Mouse (Mus musculus): ENCODE measurements at regions not wholly inside any gene's neighbourhood (a gene's known extent, or its start where the extent isn't known, plus 50 kb on each side); places are given as distances from the start of the nearest gene placed in this dataset.

DNA sequence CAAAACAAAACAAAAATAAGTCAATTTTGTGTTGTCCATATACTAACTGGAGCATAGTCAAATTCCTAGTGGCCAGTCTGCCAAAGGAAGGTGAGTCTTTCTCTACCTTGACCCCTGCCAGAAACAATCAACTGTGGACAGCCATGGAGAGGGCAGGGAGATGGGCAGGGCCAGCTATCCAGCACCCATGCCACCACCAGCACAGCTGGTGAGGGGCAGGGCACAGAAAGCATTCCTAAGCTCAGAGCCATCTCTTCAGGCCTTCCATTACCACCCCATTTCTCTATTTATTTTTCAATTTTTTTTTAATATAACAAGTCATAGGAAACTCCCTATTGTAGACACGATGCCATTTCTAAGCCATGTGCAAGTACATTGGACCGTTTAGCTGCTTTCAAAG is 65.4 kb upstream of the Fut8 start:
- in situ Hi-C loops (cut with MboI; ENCODE audit: low sequenced_read_pairs in 2 of 2, unreplicated experiment in 2 of 2): no loop called here
- no peak for DNase-seq (ENCODE audit: low read depth, low spot score)
- Histone ChIP-seq H3K9me3 (ENCODE audit: control insufficient read depth, insufficient read depth, low read depth, low read length) (no peaks in the 10 kb centered on the region), H3K36me3 (ENCODE audit: control insufficient read depth, insufficient read depth, low read length, poor library complexity, severe bottlenecking) (no peaks in the 10 kb centered on the region), H3K4me1 (ENCODE audit: control insufficient read depth in 2 of 2, insufficient read depth in 2 of 2, low read length in 2 of 2, poor library complexity in 1 of 2) (no peaks in the 10 kb centered on the region), H3K9ac (ENCODE audit: insufficient read depth, low read depth, low read length, poor library complexity, severe bottlenecking) (no peak overlapping the region), H3K4me3 (ENCODE audit: insufficient read depth in 1 of 2, low read depth in 1 of 2, low read length in 2 of 2, poor library complexity in 1 of 2, severe bottlenecking in 1 of 2) (no peak overlapping the region), H3K27ac (ENCODE audit: insufficient read depth, low read depth, low read length, poor library complexity, severe bottlenecking) (no peak overlapping the region)
- no peak for TF ChIP-seq HCFC1 (IDR thresholded peaks at IDR 0.05; ENCODE audit: borderline replicate concordance, insufficient read depth, low read length)
- no peak for TF ChIP-seq MAFK (IDR thresholded peaks at IDR 0.05; ENCODE audit: insufficient read depth, low read depth, low read length)
- no peak for TF ChIP-seq CHD2 (IDR thresholded peaks at IDR 0.05; ENCODE audit: low read depth, low read length)
- no peak for TF ChIP-seq ZNF384 (IDR thresholded peaks at IDR 0.05; ENCODE audit: low read depth, low read length)
- no peak for TF ChIP-seq ZC3H11A (IDR thresholded peaks at IDR 0.05; ENCODE audit: borderline replicate concordance, low read depth, low read length)

GRCm38 (mm10) chr12:77170257-77170656 is 67.7 kb upstream of the Fut8 start:
- Histone ChIP-seq H3K9me3 (ENCODE audit: control insufficient read depth, insufficient read depth, low read depth, low read length) (no peaks in the 10 kb centered on the region), H3K4me1 (ENCODE audit: control insufficient read depth in 2 of 2, insufficient read depth in 2 of 2, low read length in 2 of 2, poor library complexity in 1 of 2) (no peaks in the 10 kb centered on the region), H3K4me3 (ENCODE audit: insufficient read depth in 1 of 2, low read depth in 1 of 2, low read length in 2 of 2, poor library complexity in 1 of 2, severe bottlenecking in 1 of 2) (no peak overlapping the region), H3K9ac (ENCODE audit: insufficient read depth, low read depth, low read length, poor library complexity, severe bottlenecking) (no peak overlapping the region), H3K36me3 (ENCODE audit: control insufficient read depth, insufficient read depth, low read length, poor library complexity, severe bottlenecking) (no peaks in the 10 kb centered on the region), H3K27ac (ENCODE audit: insufficient read depth, low read depth, low read length, poor library complexity, severe bottlenecking) (no peak overlapping the region)
- in situ Hi-C loops (cut with MboI; ENCODE audit: low sequenced_read_pairs in 2 of 2, unreplicated experiment in 2 of 2): no loop called here
- no peak for DNase-seq (ENCODE audit: low read depth, low spot score)
- TF ChIP-seq CHD2 (IDR thresholded peaks at IDR 0.05; ENCODE audit: low read depth, low read length) (no peak), ZNF384 (IDR thresholded peaks at IDR 0.05; ENCODE audit: low read depth, low read length) (no peak), ZC3H11A (IDR thresholded peaks at IDR 0.05; ENCODE audit: borderline replicate concordance, low read depth, low read length) (no peak), HCFC1 (IDR thresholded peaks at IDR 0.05; ENCODE audit: borderline replicate concordance, insufficient read depth, low read length) (no peak), MAFK (IDR thresholded peaks at IDR 0.05; ENCODE audit: insufficient read depth, low read depth, low read length) (no peak)

- H3K36me3 ChIP-seq (ENCODE audit: control insufficient read depth, insufficient read depth, low read length, poor library complexity, severe bottlenecking): no peaks in the 10 kb centered on the region
- no peak overlapping the region for H3K4me3 ChIP-seq (ENCODE audit: insufficient read depth in 1 of 2, low read depth in 1 of 2, low read length in 2 of 2, poor library complexity in 1 of 2, severe bottlenecking in 1 of 2)
- no peak overlapping the region for H3K27ac ChIP-seq (ENCODE audit: insufficient read depth, low read depth, low read length, poor library complexity, severe bottlenecking)
- no peak for DNase-seq (ENCODE audit: low read depth, low spot score)
- in situ Hi-C loops (cut with MboI; ENCODE audit: low sequenced_read_pairs in 2 of 2, unreplicated experiment in 2 of 2): no loop called here
- no peaks in the 10 kb centered on the region for H3K4me1 ChIP-seq (ENCODE audit: control insufficient read depth in 2 of 2, insufficient read depth in 2 of 2, low read length in 2 of 2, poor library complexity in 1 of 2)
- no peaks in the 10 kb centered on the region for H3K9me3 ChIP-seq (ENCODE audit: control insufficient read depth, insufficient read depth, low read depth, low read length)
- H3K9ac ChIP-seq (ENCODE audit: insufficient read depth, low read depth, low read length, poor library complexity, severe bottlenecking): no peak overlapping the region
- TF ChIP-seq ZC3H11A (IDR thresholded peaks at IDR 0.05; ENCODE audit: borderline replicate concordance, low read depth, low read length): no peak
- no peak for TF ChIP-seq HCFC1 (IDR thresholded peaks at IDR 0.05; ENCODE audit: borderline replicate concordance, insufficient read depth, low read length)
- TF ChIP-seq ZNF384 (IDR thresholded peaks at IDR 0.05; ENCODE audit: low read depth, low read length): no peak
- TF ChIP-seq MAFK (IDR thresholded peaks at IDR 0.05; ENCODE audit: insufficient read depth, low read depth, low read length): no peak
- no peak for TF ChIP-seq CHD2 (IDR thresholded peaks at IDR 0.05; ENCODE audit: low read depth, low read length)
Observed at GRCm38 (mm10) chr12:77168367-77168766, 69.6 kb upstream of the Fut8 start.

- H3K4me1 ChIP-seq (ENCODE audit: control insufficient read depth in 2 of 2, insufficient read depth in 2 of 2, low read length in 2 of 2, poor library complexity in 1 of 2): no peaks in the 10 kb centered on the region
- no peaks in the 10 kb centered on the region for H3K36me3 ChIP-seq (ENCODE audit: control insufficient read depth, insufficient read depth, low read length, poor library complexity, severe bottlenecking)
- DNase-seq (ENCODE audit: low read depth, low spot score): no peak
- H3K27ac ChIP-seq (ENCODE audit: insufficient read depth, low read depth, low read length, poor library complexity, severe bottlenecking): no peak overlapping the region
- TF ChIP-seq HCFC1 (IDR thresholded peaks at IDR 0.05; ENCODE audit: borderline replicate concordance, insufficient read depth, low read length) (no peak), MAFK (IDR thresholded peaks at IDR 0.05; ENCODE audit: insufficient read depth, low read depth, low read length) (no peak), ZNF384 (IDR thresholded peaks at IDR 0.05; ENCODE audit: low read depth, low read length) (no peak), CHD2 (IDR thresholded peaks at IDR 0.05; ENCODE audit: low read depth, low read length) (no peak), ZC3H11A (IDR thresholded peaks at IDR 0.05; ENCODE audit: borderline replicate concordance, low read depth, low read length) (no peak)
- H3K4me3 ChIP-seq (ENCODE audit: insufficient read depth in 1 of 2, low read depth in 1 of 2, low read length in 2 of 2, poor library complexity in 1 of 2, severe bottlenecking in 1 of 2): no peak overlapping the region
- no peaks in the 10 kb centered on the region for H3K9me3 ChIP-seq (ENCODE audit: control insufficient read depth, insufficient read depth, low read depth, low read length)
- in situ Hi-C loops (cut with MboI; ENCODE audit: low sequenced_read_pairs in 2 of 2, unreplicated experiment in 2 of 2): no loop called here
- H3K9ac ChIP-seq (ENCODE audit: insufficient read depth, low read depth, low read length, poor library complexity, severe bottlenecking): no peak overlapping the region
Observed at GRCm38 (mm10) chr12:77156698-77157097, 81.2 kb upstream of the Fut8 start.

- H3K4me1 ChIP-seq (ENCODE audit: control insufficient read depth in 2 of 2, insufficient read depth in 2 of 2, low read length in 2 of 2, poor library complexity in 1 of 2): no peaks in the 10 kb centered on the region
- H3K4me3 ChIP-seq (ENCODE audit: insufficient read depth in 1 of 2, low read depth in 1 of 2, low read length in 2 of 2, poor library complexity in 1 of 2, severe bottlenecking in 1 of 2): no peak overlapping the region
- DNase-seq (ENCODE audit: low read depth, low spot score): no peak
- no peaks in the 10 kb centered on the region for H3K36me3 ChIP-seq (ENCODE audit: control insufficient read depth, insufficient read depth, low read length, poor library complexity, severe bottlenecking)
- no peaks in the 10 kb centered on the region for H3K9me3 ChIP-seq (ENCODE audit: control insufficient read depth, insufficient read depth, low read depth, low read length)
- H3K27ac ChIP-seq (ENCODE audit: insufficient read depth, low read depth, low read length, poor library complexity, severe bottlenecking): no peak overlapping the region
- TF ChIP-seq HCFC1 (IDR thresholded peaks at IDR 0.05; ENCODE audit: borderline replicate concordance, insufficient read depth, low read length): no peak
- TF ChIP-seq ZC3H11A (IDR thresholded peaks at IDR 0.05; ENCODE audit: borderline replicate concordance, low read depth, low read length): no peak
- TF ChIP-seq ZNF384 (IDR thresholded peaks at IDR 0.05; ENCODE audit: low read depth, low read length): no peak
- TF ChIP-seq CHD2 (IDR thresholded peaks at IDR 0.05; ENCODE audit: low read depth, low read length): no peak
- no peak for TF ChIP-seq MAFK (IDR thresholded peaks at IDR 0.05; ENCODE audit: insufficient read depth, low read depth, low read length)
- in situ Hi-C loops (cut with MboI; ENCODE audit: low sequenced_read_pairs in 2 of 2, unreplicated experiment in 2 of 2): no loop called here
- H3K9ac ChIP-seq (ENCODE audit: insufficient read depth, low read depth, low read length, poor library complexity, severe bottlenecking): no peak overlapping the region
Observed at GRCm38 (mm10) chr12:77155626-77156025, 82.3 kb upstream of the Fut8 start.
